Mouse (Mus musculus) bone marrow, adult 2 months (tissue): Measurements from ENCODE around the gene Rab12.

Source experiments
- CTCF ChIP-seq: fragments of 200-500 bp; IDR thresholded peaks from 2 replicates; pipeline ENCODE4 v1.5.1; 2011; ENCODE audit warnings: low read length, control low read depth; ENCODE audit not compliant: control insufficient read depth, insufficient read depth
- POLR2A ChIP-seq: fragments of 200-500 bp; IDR thresholded peaks from 2 replicates; pipeline ENCODE4 v1.6.1; 2011; ENCODE audit warnings: low read depth, mild to moderate bottlenecking, control low read depth, low read length, borderline replicate concordance; ENCODE audit not compliant: control insufficient read depth

- TF ChIP-seq CTCF: no peak
- TF ChIP-seq POLR2A: no peak
Measured at GRCm38 (mm10) chr17:66496589-66496988, 22.9 kb downstream of the Rab12 start.
